Mouse (Mus musculus) R1 (cell line): ENCODE results near the gene Olfr155.

ENCODE experiments used
- DNase-seq: peaks from one replicate; pipeline ENCODE4 v3.0.0-alpha.2; 2018; ENCODE audit warnings: low read depth, low spot score

The Olfr155 gene

DNA sequence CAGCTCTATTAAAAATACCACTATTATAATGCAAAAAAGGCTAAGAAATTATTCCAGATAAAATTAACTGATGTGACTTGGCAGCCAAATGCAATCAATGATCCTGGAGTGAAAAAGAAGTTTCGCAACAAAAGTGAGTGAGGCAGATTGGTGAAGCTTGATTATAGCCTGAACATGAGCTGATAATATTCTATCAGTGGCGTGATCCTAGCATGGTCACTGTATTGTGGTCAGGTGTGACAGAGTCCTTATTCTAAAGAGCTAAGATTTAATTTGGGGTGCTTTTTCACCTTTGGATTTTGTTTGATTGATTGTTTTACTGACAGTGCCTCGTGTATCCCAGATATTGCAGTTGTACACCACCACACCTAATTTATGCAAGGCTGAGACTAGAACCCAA lies 39.9 kb downstream of the Olfr155 start:
- no peak for DNase-seq

DNA sequence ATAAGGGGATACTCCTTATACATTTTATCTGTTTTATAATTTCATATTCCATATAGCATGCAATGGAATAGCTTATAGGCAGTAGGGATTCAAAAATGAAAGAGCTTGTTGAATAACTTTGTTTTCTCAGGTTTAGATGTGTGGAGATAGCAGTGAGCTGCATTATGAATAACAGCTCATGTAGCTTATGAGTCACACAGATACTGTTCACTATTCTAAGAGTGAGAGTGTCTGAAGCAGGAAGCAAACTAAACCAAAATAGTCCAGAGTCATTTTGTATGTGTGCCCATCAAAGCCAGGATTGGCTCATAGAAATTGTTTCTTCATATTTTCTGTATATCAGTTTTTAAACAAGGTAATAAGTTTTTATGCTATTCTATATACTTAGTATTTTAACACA lies 45.8 kb downstream of the Olfr155 start:
- DNase-seq = no peak

- no peak for DNase-seq
These were observed 47.8 kb downstream of the Olfr155 start for GRCm38 (mm10) chr4:43899197-43899596.

DNA sequence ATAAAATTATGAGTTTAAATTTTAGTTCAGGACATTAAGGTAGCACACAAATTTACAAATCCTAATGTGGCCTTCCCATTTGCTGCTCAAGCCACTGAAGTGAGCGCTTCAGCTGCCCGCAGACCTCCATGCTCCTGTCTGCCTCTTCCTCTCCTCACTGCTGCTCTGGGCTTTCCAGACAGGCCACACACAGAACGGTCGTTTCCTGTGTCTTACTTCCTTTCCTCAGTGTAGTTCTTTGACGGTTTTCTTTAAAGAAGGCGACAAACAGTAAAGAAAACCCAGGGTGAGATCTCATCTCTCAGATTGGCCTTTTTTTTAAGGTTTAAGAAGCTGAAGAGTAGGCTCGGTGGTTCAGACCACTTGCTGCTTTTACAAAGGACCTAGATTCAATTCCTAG lies 52.3 kb downstream of the Olfr155 start:
- DNase-seq = no peak

GRCm38 (mm10) chr4:43906443-43906842 lies 55.1 kb downstream of the Olfr155 start:
- peak; percentile 69 for DNase-seq
